Mouse (Mus musculus) neural tube, embryonic 13.5 days (tissue): ENCODE measurements around the gene Gm42517. TPM values are rescaled to one million over a fixed set of nuclear protein-coding genes. Genes with fewer than 3 reads are reported as not detected.
A peak's percentile ranks its signal among the peaks of the same experiment; 100 is the strongest.

ENCODE experiments used
- ATAC-seq: fragments of 200-750 bp; cut with Nextera tagmentation; 2 replicates; pipeline ENCODE4 v1.8.0; 2017; ENCODE audit warnings: low read depth, mild to moderate bottlenecking, moderate TSS enrichment, moderate library complexity
- H3K27ac ChIP-seq: fragments of 300-500 bp; sonication (generic); replicated peaks from 2 replicates; pipeline ENCODE4 v1.5.1; 2015; ENCODE audit warnings: moderate library complexity, mild to moderate bottlenecking, inconsistent platforms
- H3K27me3 ChIP-seq: fragments of 300-500 bp; sonication (generic); 2 replicates; pipeline ENCODE4 v1.6.1; 2015; ENCODE audit warnings: mild to moderate bottlenecking, inconsistent platforms
- H3K36me3 ChIP-seq: fragments of 300-500 bp; sonication (generic); 2 replicates; pipeline ENCODE4 v1.6.1; 2015; ENCODE audit warnings: mild to moderate bottlenecking, inconsistent platforms
- H3K4me1 ChIP-seq: fragments of 300-500 bp; sonication (generic); replicated peaks from 2 replicates; pipeline ENCODE4 v1.6.1; 2015; ENCODE audit warnings: inconsistent platforms
- H3K4me2 ChIP-seq: fragments of 300-500 bp; sonication (generic); 2 replicates; pipeline ENCODE4 v1.6.1; 2015; ENCODE audit warnings: inconsistent platforms, mild to moderate bottlenecking, moderate library complexity
- H3K4me3 ChIP-seq: fragments of 300-500 bp; sonication (generic); 2 replicates; pipeline ENCODE4 v1.5.1; 2015; ENCODE audit warnings: mild to moderate bottlenecking, inconsistent platforms
- H3K9ac ChIP-seq: fragments of 300-500 bp; sonication (generic); 2 replicates; pipeline ENCODE4 v1.6.1; 2015; ENCODE audit warnings: moderate library complexity, mild to moderate bottlenecking, inconsistent platforms
- H3K9me3 ChIP-seq: fragments of 300-500 bp; sonication (generic); 2 replicates; pipeline ENCODE4 v1.6.1; 2016; ENCODE audit warnings: inconsistent platforms
- WGBS: fragments of 180-500 bp; shearing (Covaris S2); methylation state at CpG from one replicate; pipeline ENCODE4 v1.1.7; 2015; 5-methylcytosine and 5-hydroxymethylcytosine counted together
- polyA plus RNA-seq: library from polyadenylated mRNA; unstranded; fragments of >200 nt; fragmentation: Nextera tagmentation; extraction: Ambion mirVana; gene quantifications from 2 replicates; pipeline ENCODE4 v1.2.1, GENCODE M21; 2015

Gene Gm42517
- polyA plus RNA-seq = 0.99 and 1.1 TPM in 2 replicates

DNA sequence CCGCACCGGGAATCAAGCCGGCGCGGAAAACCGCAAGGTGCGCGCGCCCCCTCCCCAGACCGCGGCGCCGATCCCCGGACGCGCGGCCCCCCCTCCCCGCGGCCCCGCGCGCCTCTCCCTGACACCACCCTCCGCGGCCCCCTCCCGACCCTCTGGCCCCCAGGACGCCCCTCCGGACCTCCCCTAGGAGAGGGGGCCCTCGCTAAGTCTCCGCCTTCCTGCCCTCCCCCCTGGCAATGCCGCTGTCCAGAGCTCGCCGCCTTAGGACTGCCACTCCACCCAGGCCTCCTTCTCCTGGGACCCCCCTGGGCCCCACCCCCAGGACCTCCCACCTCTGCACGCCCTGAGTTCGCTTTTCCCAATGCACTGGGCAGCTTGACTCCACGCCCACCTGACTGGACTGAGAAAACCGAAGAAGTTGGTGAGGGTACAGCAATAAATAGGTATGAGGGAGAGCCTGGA is at the start of gene Gm42517:
TSS of gene Gm42517 (minus strand) at position 52 of the 462 bp plus-strand sequence.
- H3K27ac ChIP-seq = no peak within 1 kb of the TSS
- 1% methylated on average over 15 of the region's 36 CpGs for WGBS

DNA sequence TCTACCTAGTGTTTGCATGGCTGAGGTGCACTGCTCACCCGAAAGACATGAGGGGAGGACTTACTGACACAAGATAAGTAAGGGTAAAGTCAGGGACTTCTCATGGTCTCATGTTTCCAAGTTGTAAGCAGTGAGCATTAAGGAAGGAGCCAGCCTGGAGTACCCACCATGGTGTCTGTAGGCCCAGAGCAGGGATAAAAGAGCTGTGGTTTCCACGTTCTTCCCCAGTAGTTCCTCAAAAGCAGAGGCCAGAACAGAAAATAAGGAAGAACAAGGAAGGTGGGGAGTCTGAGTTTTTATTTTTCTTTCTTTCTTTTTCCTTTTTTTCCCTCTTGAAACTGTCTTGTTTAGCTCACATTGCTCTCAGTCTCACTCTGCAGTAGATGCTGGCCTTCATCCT is 47.0 kb upstream of the Gm42517 start:
- ATAC-seq = no peak
- Histone ChIP-seq H3K4me2 (no peak overlapping the region), H3K36me3 (no peaks in the 10 kb centered on the region), H3K9me3 (no peaks in the 10 kb centered on the region), H3K4me1 (no peaks in the 10 kb centered on the region), H3K9ac (no peak overlapping the region), H3K4me3 (no peak overlapping the region), H3K27me3 (no peaks in the 10 kb centered on the region), H3K27ac (no peak overlapping the region)
- WGBS = 82% methylated on average over 2 of the region's 2 CpGs

More for the DNA sequence above, at the start of gene Gm42517:
- H3K4me3 ChIP-seq = peak within 1 kb of the TSS; percentile 66
- peaks cover 99% of the 10 kb centered on the region for H3K27me3 ChIP-seq
- peak; percentile 24 for ATAC-seq
- no peaks in the 10 kb centered on the region for H3K9me3 ChIP-seq
- H3K36me3 ChIP-seq = no peaks in the 10 kb centered on the region
- H3K9ac ChIP-seq = peak within 1 kb of the TSS; percentile 76
- peak within 1 kb of the TSS; percentile 88 for H3K4me2 ChIP-seq
- H3K4me1 ChIP-seq = peaks cover 38% of the 10 kb centered on the region

DNA sequence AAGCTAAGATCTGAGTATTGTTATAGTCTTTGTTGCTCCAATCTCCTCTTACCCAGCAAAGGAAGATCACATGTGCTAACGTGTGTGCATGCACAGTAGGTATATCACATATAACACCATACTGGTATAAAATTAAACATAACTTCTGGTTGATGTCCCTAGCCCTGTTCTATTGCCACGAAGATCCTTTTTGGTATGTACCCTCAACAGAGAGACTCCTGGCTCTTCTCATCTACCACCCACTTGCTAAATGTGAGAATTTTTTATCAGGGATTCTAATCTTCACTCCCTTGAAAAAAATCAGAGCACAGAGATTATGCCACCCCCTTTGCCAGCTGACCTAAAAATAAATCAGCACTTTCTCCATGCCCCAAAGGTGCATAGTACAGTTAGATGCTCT is 39.3 kb upstream of the Gm42517 start:
- WGBS = 74% methylated on average over 2 of the region's 2 CpGs
- no peak overlapping the region for H3K4me2 ChIP-seq
- H3K9ac ChIP-seq = no peak overlapping the region
- H3K4me3 ChIP-seq = no peak overlapping the region
- H3K27ac ChIP-seq = no peak overlapping the region
- H3K27me3 ChIP-seq = no peaks in the 10 kb centered on the region
- ATAC-seq = no peak
- no peaks in the 10 kb centered on the region for H3K9me3 ChIP-seq
- H3K36me3 ChIP-seq = no peaks in the 10 kb centered on the region
- H3K4me1 ChIP-seq = no peaks in the 10 kb centered on the region

DNA sequence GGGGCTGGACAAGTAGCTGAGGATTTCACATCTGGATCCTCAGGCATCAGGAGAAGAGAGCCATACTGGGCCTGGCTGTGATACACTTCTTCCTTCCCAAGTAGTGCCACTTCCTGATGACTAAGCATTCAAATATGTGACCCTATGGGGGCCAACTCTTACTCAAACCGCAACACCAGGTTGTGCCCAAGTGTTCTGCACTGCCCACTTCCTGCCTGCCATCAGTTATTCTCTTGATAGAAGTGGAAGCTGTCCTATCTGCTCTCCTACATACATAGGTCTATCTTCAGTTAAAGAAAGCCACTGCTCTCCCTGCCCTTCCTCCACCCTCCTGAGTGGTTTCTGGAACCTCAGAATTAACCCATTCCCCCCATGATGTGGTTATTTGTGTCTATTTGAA is 37.7 kb upstream of the Gm42517 start:
- ATAC-seq = no peak
- no peaks in the 10 kb centered on the region for H3K4me1 ChIP-seq
- no peak overlapping the region for H3K9ac ChIP-seq
- H3K9me3 ChIP-seq = no peaks in the 10 kb centered on the region
- no peak overlapping the region for H3K27ac ChIP-seq
- H3K4me2 ChIP-seq = no peak overlapping the region
- no peaks in the 10 kb centered on the region for H3K36me3 ChIP-seq
- no peak overlapping the region for H3K4me3 ChIP-seq
- H3K27me3 ChIP-seq = no peaks in the 10 kb centered on the region
- WGBS = 78% methylated on average over 1 of the region's 1 CpGs

DNA sequence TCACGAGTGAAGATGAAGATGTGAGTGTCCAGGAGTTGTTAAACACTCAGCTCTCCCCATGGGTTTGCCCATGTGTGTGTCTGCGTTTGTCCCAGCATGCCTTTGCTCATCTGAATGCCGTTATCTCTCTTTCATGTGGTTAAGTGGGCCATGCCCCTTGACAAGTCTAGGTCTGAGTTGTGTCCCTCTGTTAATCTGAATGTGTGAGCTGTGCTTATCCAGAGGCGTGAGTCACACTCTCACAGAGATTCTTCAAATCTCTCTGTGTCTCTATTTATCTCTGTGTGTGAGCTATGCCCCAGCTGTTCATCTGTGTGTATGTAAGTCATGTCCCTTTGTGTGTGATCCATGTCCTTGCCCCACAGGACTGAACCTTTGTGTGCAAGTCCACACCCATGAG is 35.7 kb upstream of the Gm42517 start:
- WGBS = 80% methylated on average over 4 of the region's 4 CpGs
- no peak overlapping the region for H3K4me2 ChIP-seq
- no peak overlapping the region for H3K27ac ChIP-seq
- H3K36me3 ChIP-seq = no peaks in the 10 kb centered on the region
- H3K9me3 ChIP-seq = no peaks in the 10 kb centered on the region
- ATAC-seq = no peak
- H3K4me3 ChIP-seq = no peak overlapping the region
- no peaks in the 10 kb centered on the region for H3K27me3 ChIP-seq
- no peaks in the 10 kb centered on the region for H3K4me1 ChIP-seq
- no peak overlapping the region for H3K9ac ChIP-seq

DNA sequence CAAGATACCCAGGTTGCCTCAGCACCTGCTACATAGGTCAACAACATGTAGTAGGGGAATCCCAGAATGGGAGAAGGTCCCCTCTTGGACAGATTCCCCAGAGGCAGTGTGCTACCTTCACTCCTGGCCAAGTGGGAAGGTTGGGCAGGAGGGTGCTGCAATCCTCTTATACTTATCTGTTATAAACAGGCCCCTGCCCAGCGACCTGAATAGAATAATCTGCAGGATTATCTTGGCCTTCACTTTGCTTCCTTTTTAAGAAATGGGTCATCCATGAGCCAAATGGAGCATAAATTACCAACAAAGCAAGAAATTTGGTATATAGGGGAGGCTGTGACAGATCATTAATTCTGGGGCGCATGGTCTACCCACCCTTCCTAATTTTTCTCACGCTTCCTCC is 22.0 kb upstream of the Gm42517 start:
- no peak overlapping the region for H3K4me3 ChIP-seq
- no peaks in the 10 kb centered on the region for H3K27me3 ChIP-seq
- no peak overlapping the region for H3K9ac ChIP-seq
- no peaks in the 10 kb centered on the region for H3K36me3 ChIP-seq
- no peak overlapping the region for H3K4me2 ChIP-seq
- no peaks in the 10 kb centered on the region for H3K4me1 ChIP-seq
- H3K9me3 ChIP-seq = no peaks in the 10 kb centered on the region
- H3K27ac ChIP-seq = no peak overlapping the region
- ATAC-seq = no peak
- WGBS = 84% methylated on average over 3 of the region's 3 CpGs

DNA sequence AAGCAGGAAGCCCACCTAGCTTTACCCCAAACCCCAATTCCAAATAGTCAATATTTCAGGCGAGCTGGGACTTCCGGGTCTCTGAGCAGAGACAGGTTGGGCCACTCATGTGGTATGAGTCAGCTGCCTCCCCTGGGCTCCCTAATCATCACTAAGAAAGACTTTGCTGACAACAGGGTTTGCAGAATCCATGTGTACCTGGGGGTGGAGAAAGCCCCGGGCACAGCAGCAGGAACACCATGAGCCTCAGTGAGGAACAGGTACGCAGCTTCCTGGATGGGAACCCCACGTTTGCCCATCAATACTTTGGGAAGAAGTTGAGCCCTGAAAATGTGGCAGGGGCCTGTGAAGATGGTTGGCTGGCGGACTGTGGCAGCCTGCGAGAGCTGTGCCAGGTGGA is 20.5 kb upstream of the Gm42517 start, which contains the start of gene Pde6b:
TSS of gene Pde6b (plus strand) at position 191 of the 400 bp plus-strand sequence.
- Histone ChIP-seq H3K4me2 (no peak within 1 kb of the TSS), H3K9me3 (no peaks in the 10 kb centered on the region), H3K27me3 (no peaks in the 10 kb centered on the region), H3K9ac (no peak within 1 kb of the TSS), H3K27ac (no peak within 1 kb of the TSS), H3K4me1 (no peaks in the 10 kb centered on the region), H3K4me3 (no peak within 1 kb of the TSS), H3K36me3 (no peaks in the 10 kb centered on the region)
- ATAC-seq = no peak
- WGBS = 77% methylated on average over 7 of the region's 7 CpGs

DNA sequence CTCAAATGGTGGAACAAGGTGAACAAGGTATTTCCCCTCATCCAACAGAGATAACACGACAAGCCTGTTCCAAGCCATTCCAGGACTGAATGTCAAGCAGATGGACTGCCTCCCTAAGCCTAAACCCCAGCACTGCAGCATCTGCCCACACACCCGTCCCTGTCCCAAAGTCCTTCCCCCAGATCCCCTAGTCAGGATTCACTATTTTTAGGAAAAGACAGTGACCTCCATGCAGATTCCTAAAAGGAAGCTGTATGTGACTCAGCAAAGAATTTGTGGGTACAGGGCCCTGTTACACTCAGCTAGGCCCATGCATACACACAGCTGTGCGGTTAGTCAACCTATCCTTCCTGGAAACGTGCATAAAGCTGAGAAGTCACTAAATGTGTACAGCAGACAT is 18.7 kb upstream of the Gm42517 start:
- 79% methylated on average over 4 of the region's 4 CpGs for WGBS
- Histone ChIP-seq H3K4me3 (no peak overlapping the region), H3K4me1 (no peaks in the 10 kb centered on the region), H3K4me2 (no peak overlapping the region), H3K9ac (no peak overlapping the region), H3K27ac (no peak overlapping the region), H3K27me3 (no peaks in the 10 kb centered on the region), H3K36me3 (no peaks in the 10 kb centered on the region), H3K9me3 (0 out of 2 replicates have a peak, but pooled peaks cover 5% of the 10 kb centered on the region)
- ATAC-seq = no peak

DNA sequence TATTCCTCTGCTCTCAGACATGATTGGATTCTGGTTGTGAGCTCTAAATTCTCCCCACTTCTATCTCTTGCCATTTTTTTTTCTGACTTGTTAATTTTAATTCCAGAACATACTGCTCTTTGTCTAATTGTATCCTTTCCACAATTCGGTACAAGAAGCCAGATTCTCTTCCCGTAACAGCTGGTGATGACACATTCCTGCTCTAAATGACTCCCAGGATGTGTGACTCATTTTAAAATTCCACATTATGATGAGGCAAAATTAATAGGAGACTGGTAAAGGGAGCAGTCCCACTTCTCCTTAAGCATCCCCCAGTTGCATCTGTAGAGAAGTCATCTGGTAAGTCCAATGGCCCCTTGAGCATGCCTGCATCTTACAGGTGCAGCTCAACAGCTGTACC is 17.9 kb upstream of the Gm42517 start:
- 0 out of 2 replicates have a peak, but pooled peaks cover 5% of the 10 kb centered on the region for H3K9me3 ChIP-seq
- ATAC-seq = no peak
- no peak overlapping the region for H3K4me3 ChIP-seq
- H3K27ac ChIP-seq = no peak overlapping the region
- H3K36me3 ChIP-seq = no peaks in the 10 kb centered on the region
- WGBS = 84% methylated on average over 2 of the region's 2 CpGs
- H3K9ac ChIP-seq = no peak overlapping the region
- no peaks in the 10 kb centered on the region for H3K4me1 ChIP-seq
- H3K4me2 ChIP-seq = no peak overlapping the region
- H3K27me3 ChIP-seq = no peaks in the 10 kb centered on the region

DNA sequence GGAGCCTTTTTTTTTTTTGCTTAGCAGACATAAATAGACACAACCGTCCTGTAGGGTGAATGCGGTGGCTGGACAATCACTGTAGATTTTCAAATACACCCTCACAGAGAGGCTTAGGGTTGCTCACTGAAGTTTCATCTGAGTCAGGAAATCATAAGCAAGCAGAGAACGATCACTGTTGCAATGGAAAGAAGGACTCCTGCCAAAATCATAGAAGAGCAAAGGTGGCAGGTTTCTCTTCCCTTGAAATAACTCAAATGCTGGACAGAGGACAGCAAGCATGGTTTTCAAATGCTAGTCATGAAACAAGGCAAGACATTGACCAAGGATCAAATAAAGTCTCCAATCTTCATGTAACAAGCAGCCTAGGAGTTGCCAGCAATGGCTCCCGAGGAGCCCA is 10.6 kb upstream of the Gm42517 start:
- Histone ChIP-seq H3K36me3 (no peaks in the 10 kb centered on the region), H3K4me2 (no peak overlapping the region), H3K27me3 (peaks cover 24% of the 10 kb centered on the region), H3K9ac (no peak overlapping the region), H3K4me1 (no peaks in the 10 kb centered on the region), H3K27ac (no peak overlapping the region), H3K4me3 (no peak overlapping the region), H3K9me3 (0 out of 2 replicates have a peak, but pooled peaks cover 5% of the 10 kb centered on the region)
- WGBS = 90% methylated on average over 4 of the region's 4 CpGs
- ATAC-seq = no peak

DNA sequence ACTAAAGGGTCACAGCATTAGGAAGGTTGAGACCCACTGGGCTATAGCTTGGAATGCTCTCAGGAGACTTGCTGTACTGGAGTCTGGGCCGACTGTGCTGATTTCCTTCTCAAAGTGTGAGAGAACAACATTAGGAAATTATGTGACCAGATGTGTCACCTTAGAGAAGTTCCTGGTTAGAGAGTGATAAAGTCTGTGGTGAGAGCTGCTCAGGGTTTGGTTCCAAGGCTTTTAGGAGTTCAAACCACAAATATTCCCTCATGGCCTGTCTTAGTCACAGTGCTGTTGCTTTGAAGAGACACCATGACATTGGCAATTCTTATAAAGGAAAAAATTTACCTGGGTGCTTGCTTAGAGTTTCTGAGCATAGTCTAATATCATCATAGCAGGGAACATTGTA is 8.3 kb upstream of the Gm42517 start:
- H3K27ac ChIP-seq = no peak overlapping the region
- no peak overlapping the region for H3K9ac ChIP-seq
- no peaks in the 10 kb centered on the region for H3K4me1 ChIP-seq
- no peak overlapping the region for H3K4me2 ChIP-seq
- no peak overlapping the region for H3K4me3 ChIP-seq
- WGBS = 68% methylated on average over 1 of the region's 1 CpGs
- H3K9me3 ChIP-seq = no peaks in the 10 kb centered on the region
- H3K36me3 ChIP-seq = no peaks in the 10 kb centered on the region
- H3K27me3 ChIP-seq = peaks cover 46% of the 10 kb centered on the region
- ATAC-seq = no peak

DNA sequence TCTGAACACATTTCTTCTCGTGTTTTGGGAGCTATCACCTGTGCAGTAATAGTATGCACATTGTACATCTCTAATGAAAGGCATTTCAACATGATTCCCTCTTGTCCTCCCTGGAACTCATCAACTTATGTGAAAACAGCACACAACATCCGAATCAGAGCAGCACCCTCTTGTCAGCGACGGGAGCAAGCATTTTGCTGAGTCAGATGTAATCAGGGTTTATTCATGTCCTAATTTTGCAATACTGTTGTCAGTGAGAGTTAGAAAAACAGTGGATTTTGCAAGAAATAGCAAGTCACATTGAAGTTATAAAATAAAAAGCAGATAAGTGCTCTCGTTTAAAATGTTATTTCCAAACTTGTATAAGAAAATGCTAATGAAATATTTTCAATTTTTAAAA is 6.4 kb upstream of the Gm42517 start:
- H3K4me2 ChIP-seq = no peak overlapping the region
- peaks cover 6% of the 10 kb centered on the region for H3K4me1 ChIP-seq
- no peak overlapping the region for H3K27ac ChIP-seq
- H3K9ac ChIP-seq = no peak overlapping the region
- 74% methylated on average over 5 of the region's 5 CpGs for WGBS
- ATAC-seq = no peak
- H3K9me3 ChIP-seq = no peaks in the 10 kb centered on the region
- no peaks in the 10 kb centered on the region for H3K36me3 ChIP-seq
- H3K4me3 ChIP-seq = no peak overlapping the region
- peaks cover 65% of the 10 kb centered on the region for H3K27me3 ChIP-seq

DNA sequence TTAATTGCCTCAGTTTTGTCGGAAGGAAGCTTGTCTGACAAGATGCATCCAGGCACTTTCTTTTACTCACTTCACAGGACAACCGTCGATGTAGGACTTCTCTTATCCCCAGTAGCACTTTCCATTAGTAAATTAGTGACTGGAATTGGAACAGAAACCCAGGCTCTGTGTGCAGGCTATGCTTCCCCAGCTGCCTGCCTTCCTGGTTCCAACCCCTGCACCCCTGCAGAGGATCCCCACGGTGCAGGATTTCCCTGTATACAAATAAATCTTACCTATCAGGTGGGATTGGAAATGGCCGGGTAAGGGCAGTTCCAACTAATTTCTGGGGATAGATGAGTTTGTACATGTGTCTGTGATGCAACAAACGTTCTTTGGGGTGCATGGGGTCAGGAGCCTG is 2.2 kb upstream of the Gm42517 start:
- H3K4me1 ChIP-seq = peaks cover 38% of the 10 kb centered on the region
- H3K27me3 ChIP-seq = peaks cover 94% of the 10 kb centered on the region
- no peaks in the 10 kb centered on the region for H3K9me3 ChIP-seq
- WGBS = 0% methylated on average over 6 of the region's 6 CpGs
- no peak overlapping the region for H3K4me3 ChIP-seq
- no peaks in the 10 kb centered on the region for H3K36me3 ChIP-seq
- no peak overlapping the region for H3K4me2 ChIP-seq
- H3K9ac ChIP-seq = no peak overlapping the region
- H3K27ac ChIP-seq = no peak overlapping the region
- ATAC-seq = no peak
